Mouse (Mus musculus) lung, adult 2 months (tissue): Measurements from ENCODE around the gene Nars2.

ENCODE experiments used
- CTCF ChIP-seq: fragments of 200-500 bp; IDR thresholded peaks from 2 replicates; pipeline ENCODE4 v1.5.1; 2011; ENCODE audit warnings: mild to moderate bottlenecking, low read length, control low read depth; ENCODE audit not compliant: insufficient read depth
- POLR2A ChIP-seq: fragments of 200-500 bp; IDR thresholded peaks from 2 replicates; pipeline ENCODE4 v1.6.1; 2011; ENCODE audit warnings: low read depth, mild to moderate bottlenecking, control low read depth, low read length, borderline replicate concordance; ENCODE audit errors: extremely low read depth

GRCm38 (mm10) chr7:96904936-96905335 lies 46.4 kb upstream of the Nars2 start:
- TF ChIP-seq POLR2A (no peak), CTCF (no peak)
